Mouse (Mus musculus): ENCODE results near the gene Apoe.

- TF ChIP-seq CTCF (IDR thresholded peaks at IDR 0.05; ENCODE audit: extremely low read depth, insufficient read depth, low read length) (no peak), POLR2A (IDR thresholded peaks at IDR 0.05; ENCODE audit: extremely low read depth, insufficient read depth, low read length) (no peak)
Observed at GRCm38 (mm10) chr7:19713598-19713997, 14.6 kb upstream of the Apoe start.
